Mouse (Mus musculus) lung, postnatal 0 days (tissue): ENCODE data around the gene Clybl. TPM values are rescaled to one million over a fixed set of nuclear protein-coding genes. Genes with fewer than 3 reads are reported as not detected.

Experiments
- ATAC-seq: fragments of 200-750 bp; cut with Nextera tagmentation; 2 replicates; pipeline ENCODE4 v1.8.0; 2017; ENCODE audit warnings: moderate library complexity
- DNase-seq: peaks from one replicate; pipeline ENCODE4 v3.0.0-alpha.2; 2016; ENCODE audit warnings: low spot score
- H3K27ac ChIP-seq: fragments of 300-500 bp; sonication (generic); 2 replicates; pipeline ENCODE4 v1.5.1; 2014; ENCODE audit warnings: antibody characterized with exemption, mild to moderate bottlenecking, low read length, mixed read lengths
- H3K27me3 ChIP-seq: fragments of 300-500 bp; sonication (generic); replicated peaks from 2 replicates; pipeline ENCODE4 v1.6.1; 2014; ENCODE audit warnings: low read length, mixed read lengths; ENCODE audit not compliant: insufficient read depth
- H3K36me3 ChIP-seq: fragments of 300-500 bp; sonication (generic); 2 replicates; pipeline ENCODE4 v1.6.1; 2014; ENCODE audit warnings: low read length, mixed read lengths; ENCODE audit not compliant: insufficient read depth
- H3K4me1 ChIP-seq: fragments of 300-500 bp; sonication (generic); 2 replicates; pipeline ENCODE4 v1.6.1; 2014; ENCODE audit warnings: antibody characterized with exemption, low read depth, low read length, mixed read lengths; ENCODE audit not compliant: insufficient read depth
- H3K4me2 ChIP-seq: fragments of 300-500 bp; sonication (generic); replicated peaks from 2 replicates; pipeline ENCODE4 v1.6.1; 2014; ENCODE audit warnings: low read depth, mild to moderate bottlenecking, low read length, moderate library complexity, mixed read lengths
- H3K4me3 ChIP-seq: fragments of 300-500 bp; sonication (generic); 2 replicates; pipeline ENCODE4 v1.5.1; 2014; ENCODE audit warnings: low read depth, low read length
- H3K9ac ChIP-seq: fragments of 300-500 bp; sonication (generic); replicated peaks from 2 replicates; pipeline ENCODE4 v1.6.1; 2014; ENCODE audit warnings: low read depth, mild to moderate bottlenecking
- H3K9me3 ChIP-seq: fragments of 300-500 bp; sonication (generic); 2 replicates; pipeline ENCODE4 v1.6.1; 2016; ENCODE audit warnings: low read length, mixed read lengths
- CTCF ChIP-seq: IDR thresholded peaks from 2 replicates; pipeline ENCODE4 v1.5.1; 2016; ENCODE audit warnings: antibody characterized with exemption, mild to moderate bottlenecking
- EP300 ChIP-seq: IDR thresholded peaks from 2 replicates; pipeline ENCODE4 v1.6.1; 2016; ENCODE audit warnings: antibody characterized with exemption, mild to moderate bottlenecking, control low read depth
- WGBS: fragments of 180-500 bp; shearing (Covaris S2); extraction: QIAGEN DNeasy Blood & Tissue Kit; methylation state at CpG from one replicate; pipeline ENCODE4 v1.1.7; 2014; 5-methylcytosine and 5-hydroxymethylcytosine counted together
- polyA plus RNA-seq: library from polyadenylated mRNA; unstranded; fragments of >200 nt; fragmentation: Nextera tagmentation; extraction: Ambion mirVana; gene quantifications from 2 replicates; pipeline ENCODE4 v1.2.1, GENCODE M21; 2015

The Clybl gene
- polyA plus RNA-seq, 1 experiment from 2014 or later = 9.2 TPM

DNA sequence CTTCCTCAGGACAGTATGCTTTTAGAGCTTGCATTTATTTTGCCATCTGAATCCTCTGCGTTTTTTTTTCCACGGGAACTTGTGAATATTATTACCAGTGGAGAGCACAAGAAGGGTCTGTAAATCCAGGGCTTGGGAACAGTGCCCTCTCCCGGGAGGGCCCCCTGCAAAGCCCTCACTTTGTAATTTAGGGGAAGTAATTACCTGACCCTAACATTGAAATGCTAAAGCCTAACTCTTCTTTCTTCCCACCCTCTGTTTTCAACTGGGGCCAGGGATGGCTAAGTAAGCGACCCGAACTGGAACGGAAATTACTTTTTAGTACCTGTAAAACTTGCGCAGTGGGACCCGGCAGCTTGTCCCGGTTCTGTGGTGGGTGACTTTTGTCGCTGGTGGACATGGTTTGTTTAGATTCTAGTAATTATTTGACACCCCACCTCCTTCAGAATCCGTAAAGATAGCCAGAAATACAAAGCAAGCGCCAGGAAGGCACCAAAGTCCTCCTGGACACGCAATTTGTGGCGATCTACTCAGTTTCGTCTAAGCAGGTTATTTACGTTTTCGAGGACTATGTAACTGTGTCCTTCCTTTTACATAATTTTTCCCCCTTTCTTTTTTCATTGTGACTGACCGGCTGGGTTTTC lies 224.5 kb downstream of the Clybl start:
- Histone ChIP-seq H3K27me3 (peaks cover 21% of the 10 kb centered on the region), H3K36me3 (no peaks in the 10 kb centered on the region), H3K9ac (no peak overlapping the region), H3K27ac (no peak overlapping the region), H3K9me3 (no peaks in the 10 kb centered on the region), H3K4me1 (peaks cover 5% of the 10 kb centered on the region), H3K4me2 (peak overlapping the region; percentile 32), H3K4me3 (peak overlapping the region; percentile 28; the same call in 1 of the 2 replicates)
- TF ChIP-seq CTCF (no peak), EP300 (no peak)
- ATAC-seq (no peak), DNase-seq (no peak)
- 3% methylated on average over 18 of the region's 18 CpGs for WGBS

DNA sequence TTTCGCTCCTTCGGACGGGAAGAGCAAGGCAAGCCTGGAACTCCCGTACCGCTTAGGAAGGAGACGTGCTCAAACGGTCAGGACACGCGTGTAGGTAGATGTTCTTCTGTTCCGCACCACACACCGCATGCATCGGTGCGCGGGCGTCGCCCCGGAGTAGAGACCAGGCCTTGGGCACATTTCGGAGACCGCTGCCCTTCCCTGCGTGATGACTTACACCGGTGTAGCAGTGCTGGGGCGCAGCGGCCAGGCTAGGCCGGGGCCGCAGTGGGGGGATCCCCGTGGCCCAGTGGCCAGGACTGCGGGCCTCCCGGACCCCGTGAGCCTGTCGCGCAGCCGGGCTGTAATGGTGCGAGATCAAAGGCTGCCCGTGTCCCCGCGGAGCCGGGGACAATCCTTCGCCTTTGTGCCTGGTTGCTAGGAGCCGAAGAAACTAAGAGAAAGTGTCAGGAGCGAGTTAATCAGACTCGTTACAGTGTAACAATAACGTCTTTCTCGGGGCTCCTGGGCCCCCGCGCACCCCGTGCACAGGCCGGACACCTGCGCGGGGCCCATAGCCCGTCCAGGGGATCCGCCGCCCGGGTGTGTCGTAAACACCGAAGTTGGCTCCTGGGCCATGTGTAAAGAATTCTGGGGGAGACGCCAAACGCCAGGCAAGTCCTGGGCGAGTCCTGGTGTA lies 225.2 kb downstream of the Clybl start:
- no peak for TF ChIP-seq EP300
- TF ChIP-seq CTCF = no peak
- Histone ChIP-seq H3K27me3 (peaks cover 21% of the 10 kb centered on the region), H3K9me3 (no peaks in the 10 kb centered on the region), H3K4me2 (peak overlapping the region; percentile 32), H3K9ac (no peak overlapping the region), H3K27ac (no peak overlapping the region), H3K36me3 (no peaks in the 10 kb centered on the region), H3K4me1 (peaks cover 5% of the 10 kb centered on the region), H3K4me3 (peak overlapping the region; percentile 28; the same call in 1 of the 2 replicates)
- ATAC-seq (no peak), DNase-seq (no peak)
- WGBS = 3% methylated on average over 58 of the region's 58 CpGs

GRCm38 (mm10) chr14:122412841-122413541 lies 231.5 kb downstream of the Clybl start:
- H3K4me2 ChIP-seq = no peak overlapping the region
- H3K9ac ChIP-seq = no peak overlapping the region
- no peak overlapping the region for H3K27ac ChIP-seq
- H3K27me3 ChIP-seq = no peaks in the 10 kb centered on the region
- no peaks in the 10 kb centered on the region for H3K9me3 ChIP-seq
- no peak for DNase-seq
- H3K4me1 ChIP-seq = no peaks in the 10 kb centered on the region
- WGBS = 66% methylated on average over 2 of the region's 2 CpGs
- no peaks in the 10 kb centered on the region for H3K36me3 ChIP-seq
- no peak for TF ChIP-seq EP300
- TF ChIP-seq CTCF = no peak
- ATAC-seq = no peak
- no peak overlapping the region for H3K4me3 ChIP-seq

- TF ChIP-seq EP300 = no peak
- DNase-seq (no peak), ATAC-seq (no peak)
- no peaks in the 10 kb centered on the region for H3K4me1 ChIP-seq
- H3K27ac ChIP-seq = no peak overlapping the region
- H3K9ac ChIP-seq = no peak overlapping the region
- no peaks in the 10 kb centered on the region for H3K36me3 ChIP-seq
- no peaks in the 10 kb centered on the region for H3K9me3 ChIP-seq
- WGBS = 82% methylated on average over 2 of the region's 2 CpGs
- H3K4me2 ChIP-seq = no peak overlapping the region
- no peaks in the 10 kb centered on the region for H3K27me3 ChIP-seq
- H3K4me3 ChIP-seq = no peak overlapping the region
These were observed 232.0 kb downstream of the Clybl start for GRCm38 (mm10) chr14:122413542-122413928.

GRCm38 (mm10) chr14:122414786-122415185 lies 233.3 kb downstream of the Clybl start:
- Histone ChIP-seq H3K27me3 (no peaks in the 10 kb centered on the region), H3K36me3 (no peaks in the 10 kb centered on the region), H3K27ac (no peak overlapping the region), H3K9me3 (no peaks in the 10 kb centered on the region), H3K9ac (no peak overlapping the region), H3K4me2 (no peak overlapping the region), H3K4me1 (no peaks in the 10 kb centered on the region), H3K4me3 (no peak overlapping the region)
- 84% methylated on average over 2 of the region's 2 CpGs for WGBS
- TF ChIP-seq CTCF (no peak), EP300 (no peak)
- ATAC-seq (no peak), DNase-seq (no peak)

GRCm38 (mm10) chr14:122416166-122416771 lies 234.8 kb downstream of the Clybl start:
- no peak for ATAC-seq
- Histone ChIP-seq H3K27ac (no peak overlapping the region), H3K4me3 (no peak overlapping the region), H3K27me3 (no peaks in the 10 kb centered on the region), H3K9me3 (no peaks in the 10 kb centered on the region), H3K4me1 (no peaks in the 10 kb centered on the region), H3K36me3 (no peaks in the 10 kb centered on the region), H3K4me2 (no peak overlapping the region), H3K9ac (no peak overlapping the region)
- no peak for DNase-seq
- 42% methylated on average over 4 of the region's 4 CpGs for WGBS
- TF ChIP-seq CTCF = no peak
- no peak for TF ChIP-seq EP300
